Mouse (Mus musculus) cerebellum, adult 2 months (tissue): ENCODE results near the gene Fance.
"Not testable (repeated sequence)": the region's sequence is repeated elsewhere in the genome, so short reads cannot be mapped to it uniquely, and the experiment has no call there.

Source experiments
- CTCF ChIP-seq: fragments of 200-500 bp; IDR thresholded peaks from 2 replicates; pipeline ENCODE4 v1.5.1; 2011; ENCODE audit warnings: low read depth, mild to moderate bottlenecking, control low read depth, low read length, moderate library complexity, borderline replicate concordance; ENCODE audit not compliant: insufficient read depth
- POLR2A ChIP-seq: fragments of 200-500 bp; IDR thresholded peaks from 2 replicates; pipeline ENCODE4 v1.6.1; 2011; ENCODE audit warnings: low read length, control low read depth, borderline replicate concordance; ENCODE audit not compliant: insufficient read depth

GRCm38 (mm10) chr17:28358576-28359261 is 45.4 kb downstream of the Fance start:
- TF ChIP-seq CTCF, POLR2A: not testable (repeated sequence)
